Mouse (Mus musculus): ENCODE measurements around the gene Sp8.

GRCm38 (mm10) chr12:118837361-118837760 lies 8.8 kb upstream of the Sp8 start:
- TF ChIP-seq POLR2A (IDR thresholded peaks at IDR 0.05; ENCODE audit: control insufficient read depth, extremely low read depth, insufficient read depth, low read length, poor library complexity), result no peak
- no peak for TF ChIP-seq CTCF (IDR thresholded peaks at IDR 0.05; ENCODE audit: borderline replicate concordance, control insufficient read depth, extremely low read depth, insufficient read depth, low read length, poor library complexity)

Measured in thymus, adult 2 months (tissue).